Mouse (Mus musculus) natural killer cell, adult 2 months (primary cell): ENCODE results near the gene Tmbim4.

Experiments
- DNase-seq, 2 experiments: peaks; one replicate each; pipeline ENCODE4 v3.0.0; 2022; ENCODE audit warnings: low spot score in 2 of 2

The Tmbim4 gene

GRCm38 (mm10) chr10:120245681-120246080, 44.3 kb downstream of the Tmbim4 start:
- no peak for DNase-seq

GRCm38 (mm10) chr10:120246994-120247750, 45.8 kb downstream of the Tmbim4 start:
- DNase-seq, result peak; percentile 47 to 63

- DNase-seq, result no peak
Measured at GRCm38 (mm10) chr10:120250911-120251683, 49.7 kb downstream of the Tmbim4 start.

- no peak for DNase-seq
Measured at GRCm38 (mm10) chr10:120251791-120252190, 50.4 kb downstream of the Tmbim4 start.

GRCm38 (mm10) chr10:120252800-120253199, 51.4 kb downstream of the Tmbim4 start:
- DNase-seq, result no peak

GRCm38 (mm10) chr10:120257231-120257630, 55.8 kb downstream of the Tmbim4 start:
- DNase-seq, result peak; percentile 9

GRCm38 (mm10) chr10:120267790-120268189, 66.4 kb downstream of the Tmbim4 start:
- no peak for DNase-seq

GRCm38 (mm10) chr10:120269946-120270345, 68.6 kb downstream of the Tmbim4 start:
- DNase-seq, result no peak

GRCm38 (mm10) chr10:120270777-120271176, 69.4 kb downstream of the Tmbim4 start:
- peak; percentile 44 to 67 for DNase-seq

GRCm38 (mm10) chr10:120271318-120271717, 69.9 kb downstream of the Tmbim4 start:
- DNase-seq, result no peak

- no peak for DNase-seq
Measured at GRCm38 (mm10) chr10:120271879-120272269, 70.5 kb downstream of the Tmbim4 start.

- no peak for DNase-seq
Measured at GRCm38 (mm10) chr10:120272270-120272883, 71.0 kb downstream of the Tmbim4 start.

- no peak for DNase-seq
Measured at GRCm38 (mm10) chr10:120273335-120273734, 71.9 kb downstream of the Tmbim4 start.
